ENCODE assay signal across 20 mouse cellular contexts in the genomic region with DNA sequence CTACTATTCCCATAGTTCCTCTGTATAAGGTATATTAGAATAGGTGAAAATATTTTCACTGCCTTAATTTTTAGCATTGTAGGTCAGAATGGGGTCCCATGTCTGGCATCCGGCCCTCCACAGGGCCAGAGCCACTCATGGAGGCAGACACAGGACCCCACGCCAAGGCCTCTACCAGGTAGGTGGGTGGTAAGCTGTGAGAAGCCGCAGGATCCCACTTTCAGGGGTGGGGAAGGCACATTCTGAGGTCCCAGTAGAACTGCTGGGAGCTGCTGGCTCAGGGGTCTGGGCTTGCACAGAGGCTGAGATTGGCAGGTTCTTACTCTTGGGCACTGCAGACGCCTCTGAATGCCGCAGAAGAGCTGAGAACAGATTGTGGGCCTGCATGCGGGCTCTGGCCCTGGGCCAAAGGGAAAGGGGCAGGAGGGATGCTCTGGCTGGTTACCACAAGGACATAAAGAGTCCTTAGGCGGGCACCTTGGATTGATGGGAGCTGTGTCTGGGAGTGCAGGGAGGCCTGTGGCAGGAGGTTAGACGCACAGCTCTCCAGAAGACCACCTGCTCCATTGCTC.
DNase-seq lines count a peak whose midpoint lies in the region; ATAC-seq and TF ChIP-seq lines count a peak whose summit lies in the region.
"Had no signal": no experiment of that assay in that cellular context is flagged by ENCODE, and none has a peak within 500 bp of the region (broad histone marks: within the 10 kb centered on the region; RNA-seq: fewer than 3 reads in every experiment).

No protein-coding gene starts in this region.

- H3K4me2 ChIP-seq in forebrain, embryonic 14.5 days (ENCODE audit: low read length): no peak overlapping the region
- H3K4me2 ChIP-seq in midbrain, embryonic 12.5 days (replicated peaks): no peak overlapping the region
- no peak overlapping the region for H3K4me2 ChIP-seq in midbrain, embryonic 15.5 days
- no peak overlapping the region for H3K4me2 ChIP-seq in hindbrain, postnatal 0 days (ENCODE audit: low read depth, low read length)
- H3K4me2 ChIP-seq: embryonic facial prominence, embryonic 13.5 days; heart, embryonic 11.5 days; kidney, embryonic 15.5 days; liver, embryonic 13.5 days; lung, embryonic 15.5 days had no signal

- no peak for TF ChIP-seq POLR2A in cerebellum, adult 2 months (IDR thresholded peaks at IDR 0.05; ENCODE audit: borderline replicate concordance, insufficient read depth, low read length)

- no peaks in the 10 kb centered on the region for H3K27me3 ChIP-seq in forebrain, embryonic 14.5 days (replicated peaks; ENCODE audit: control insufficient read depth, insufficient read depth, low read length)
- H3K27me3 ChIP-seq in forebrain, embryonic 10.5 days (ENCODE audit: poor library complexity, severe bottlenecking): no peaks in the 10 kb centered on the region
- H3K27me3 ChIP-seq in midbrain, embryonic 12.5 days: no peaks in the 10 kb centered on the region
- no peaks in the 10 kb centered on the region for H3K27me3 ChIP-seq in midbrain, embryonic 15.5 days (replicated peaks)
- no peaks in the 10 kb centered on the region for H3K27me3 ChIP-seq in cerebellum, adult 2 months (ENCODE audit: control insufficient read depth, insufficient read depth, low read length)
- no peaks in the 10 kb centered on the region for H3K27me3 ChIP-seq in hindbrain, postnatal 0 days (ENCODE audit: insufficient read depth, low read length)
- H3K27me3 ChIP-seq: embryonic facial prominence, embryonic 13.5 days; kidney, embryonic 15.5 days; liver, embryonic 13.5 days; lung, embryonic 15.5 days had no signal

- ATAC-seq in forebrain, embryonic 14.5 days: 0 out of 2 replicates have a peak, but pooled peaks have one; percentile 26
- 0 out of 2 replicates have a peak, but pooled peaks have one; percentile 12 for ATAC-seq in midbrain, embryonic 12.5 days (ENCODE audit: low FRiP score, low read depth)
- no peak for ATAC-seq in midbrain, embryonic 15.5 days (replicated peaks)
- ATAC-seq in hindbrain, postnatal 0 days: no peak
- ATAC-seq in inflammation-experienced regulatory T-cells, adult 6 months: no peak
- ATAC-seq: intestine, embryonic 16.5 days; midbrain, embryonic 16.5 days had no signal

- 89% methylated on average over 8 of the region's 8 CpGs for WGBS in forebrain, embryonic 14.5 days
- 90% methylated on average over 8 of the region's 8 CpGs for WGBS in forebrain, embryonic 10.5 days
- 95% methylated on average over 8 of the region's 8 CpGs for WGBS in midbrain, embryonic 12.5 days
- WGBS in midbrain, embryonic 15.5 days: 85% methylated on average over 8 of the region's 8 CpGs
- WGBS in cerebellum, adult 2 months: 23% methylated on average over 8 of the region's 8 CpGs
- WGBS in hindbrain, postnatal 0 days: 74% methylated on average over 8 of the region's 8 CpGs

- no peak overlapping the region for H3K27ac ChIP-seq in forebrain, embryonic 14.5 days (ENCODE audit: low read depth, low read length)
- no peak overlapping the region for H3K27ac ChIP-seq in forebrain, embryonic 10.5 days
- no peak overlapping the region for H3K27ac ChIP-seq in midbrain, embryonic 12.5 days (replicated peaks)
- no peak overlapping the region for H3K27ac ChIP-seq in midbrain, embryonic 15.5 days
- H3K27ac ChIP-seq in cerebellum, adult 2 months (ENCODE audit: insufficient read depth, low read length): peak overlapping the region; percentile 54
- H3K27ac ChIP-seq in hindbrain, postnatal 0 days: no peak overlapping the region
- H3K27ac ChIP-seq: embryonic facial prominence, embryonic 13.5 days; kidney, embryonic 15.5 days; liver, embryonic 13.5 days; lung, embryonic 15.5 days; macrophage had no signal

- H3K9ac ChIP-seq in forebrain, embryonic 14.5 days (ENCODE audit: low read length): no peak overlapping the region
- H3K9ac ChIP-seq in midbrain, embryonic 12.5 days (replicated peaks): no peak overlapping the region
- no peak overlapping the region for H3K9ac ChIP-seq in midbrain, embryonic 15.5 days
- H3K9ac ChIP-seq in hindbrain, postnatal 0 days (replicated peaks; ENCODE audit: low read length): no peak overlapping the region
- H3K9ac ChIP-seq: embryonic facial prominence, embryonic 13.5 days; kidney, embryonic 15.5 days; liver, embryonic 13.5 days; lung, embryonic 15.5 days had no signal

- H3K4me3 ChIP-seq in forebrain, embryonic 14.5 days (ENCODE audit: low read depth, low read length): no peak overlapping the region
- H3K4me3 ChIP-seq in forebrain, embryonic 10.5 days: no peak overlapping the region
- no peak overlapping the region for H3K4me3 ChIP-seq in midbrain, embryonic 12.5 days
- H3K4me3 ChIP-seq in midbrain, embryonic 15.5 days: no peak overlapping the region
- no peak overlapping the region for H3K4me3 ChIP-seq in cerebellum, adult 2 months (replicated peaks; ENCODE audit: insufficient read depth, low read depth, low read length)
- H3K4me3 ChIP-seq in hindbrain, postnatal 0 days (ENCODE audit: low read length): no peak overlapping the region
- H3K4me3 ChIP-seq: embryonic facial prominence, embryonic 13.5 days; kidney, embryonic 15.5 days; liver, embryonic 13.5 days; lung, embryonic 15.5 days had no signal

- no peak for DNase-seq in forebrain, embryonic 14.5 days (ENCODE audit: low spot score)
- DNase-seq in forebrain, embryonic 10.5 days (ENCODE audit: extremely low spot score, low spot score): no peak
- DNase-seq in cerebellum, adult 2 months: peak; percentile 63 to 86
- peak; percentile 6 for DNase-seq in hindbrain, postnatal 0 days (ENCODE audit: low spot score)
- no peak for DNase-seq in layer of hippocampus, postnatal 36 days
- DNase-seq: adrenal gland, adult 2 months; gastrocnemius, postnatal 36 days; liver, embryonic 13.5 days; right cerebral cortex, postnatal 25 days; thymus, postnatal 14 days had no signal

- no peaks in the 10 kb centered on the region for H3K4me1 ChIP-seq in forebrain, embryonic 14.5 days (ENCODE audit: control insufficient read depth, insufficient read depth, low read length)
- no peaks in the 10 kb centered on the region for H3K4me1 ChIP-seq in forebrain, embryonic 10.5 days
- no peaks in the 10 kb centered on the region for H3K4me1 ChIP-seq in midbrain, embryonic 12.5 days
- H3K4me1 ChIP-seq in midbrain, embryonic 15.5 days: no peaks in the 10 kb centered on the region
- no peaks in the 10 kb centered on the region for H3K4me1 ChIP-seq in cerebellum, adult 2 months (ENCODE audit: control insufficient read depth, insufficient read depth, low read length)
- no peaks in the 10 kb centered on the region for H3K4me1 ChIP-seq in hindbrain, postnatal 0 days (ENCODE audit: insufficient read depth, low read length)
- H3K4me1 ChIP-seq: embryonic facial prominence, embryonic 13.5 days; kidney, embryonic 15.5 days; liver, embryonic 13.5 days; lung, embryonic 15.5 days had no signal

- H3K9me3 ChIP-seq in forebrain, embryonic 14.5 days (replicated peaks; ENCODE audit: control insufficient read depth, low read length): no peaks in the 10 kb centered on the region
- no peaks in the 10 kb centered on the region for H3K9me3 ChIP-seq in forebrain, embryonic 10.5 days
- H3K9me3 ChIP-seq in midbrain, embryonic 12.5 days: no peaks in the 10 kb centered on the region
- H3K9me3 ChIP-seq in midbrain, embryonic 15.5 days: no peaks in the 10 kb centered on the region
- H3K9me3 ChIP-seq in hindbrain, postnatal 0 days (ENCODE audit: low read length): no peaks in the 10 kb centered on the region
- H3K9me3 ChIP-seq: embryonic facial prominence, embryonic 13.5 days; kidney, embryonic 15.5 days; liver, embryonic 13.5 days; lung, embryonic 15.5 days had no signal

- no peak for TF ChIP-seq CTCF in cerebellum, adult 2 months (IDR thresholded peaks at IDR 0.05; ENCODE audit: borderline replicate concordance, insufficient read depth, low read depth, low read length)
- TF ChIP-seq CTCF in hindbrain, postnatal 0 days (IDR thresholded peaks at IDR 0.05; ENCODE audit: low read depth): no peak

- peaks cover 16% of the 10 kb centered on the region for H3K36me3 ChIP-seq in forebrain, embryonic 14.5 days (ENCODE audit: control insufficient read depth, insufficient read depth, low read length)
- H3K36me3 ChIP-seq in forebrain, embryonic 10.5 days (replicated peaks): peaks cover 37% of the 10 kb centered on the region
- peaks cover 25% of the 10 kb centered on the region for H3K36me3 ChIP-seq in midbrain, embryonic 12.5 days
- 0 out of 2 replicates have a peak, but pooled peaks cover 3% of the 10 kb centered on the region for H3K36me3 ChIP-seq in midbrain, embryonic 15.5 days (replicated peaks)
- no peaks in the 10 kb centered on the region; the same call in 1 of the 2 replicates for H3K36me3 ChIP-seq in hindbrain, postnatal 0 days (ENCODE audit: insufficient read depth, low read length)

Comparison
In these comparisons a context has a peak if more than half of its experiments do, and no peak if none do; other contexts are left out.
1. ATAC-seq: peak in forebrain, embryonic 14.5 days (single experiment) and midbrain, embryonic 12.5 days (single experiment); none in midbrain, embryonic 15.5 days (single experiment), hindbrain, postnatal 0 days (single experiment) and inflammation-experienced regulatory T-cells, adult 6 months (single experiment).
2. DNase-seq: peak in cerebellum, adult 2 months (2 of 2) and hindbrain, postnatal 0 days (single experiment); none in forebrain, embryonic 14.5 days (single experiment), forebrain, embryonic 10.5 days (single experiment) and layer of hippocampus, postnatal 36 days (0 of 2).